Mouse (Mus musculus) c-Kit-positive CD71-positive TER-119-positive erythroid progenitor cells, embryonic 14.5 days (primary cell): ENCODE data around the gene Hibadh.

Source experiments
- DNase-seq: peaks from one replicate; pipeline ENCODE4 v3.0.0-alpha.2; 2013; ENCODE audit warnings: low spot score

Hibadh gene

DNA sequence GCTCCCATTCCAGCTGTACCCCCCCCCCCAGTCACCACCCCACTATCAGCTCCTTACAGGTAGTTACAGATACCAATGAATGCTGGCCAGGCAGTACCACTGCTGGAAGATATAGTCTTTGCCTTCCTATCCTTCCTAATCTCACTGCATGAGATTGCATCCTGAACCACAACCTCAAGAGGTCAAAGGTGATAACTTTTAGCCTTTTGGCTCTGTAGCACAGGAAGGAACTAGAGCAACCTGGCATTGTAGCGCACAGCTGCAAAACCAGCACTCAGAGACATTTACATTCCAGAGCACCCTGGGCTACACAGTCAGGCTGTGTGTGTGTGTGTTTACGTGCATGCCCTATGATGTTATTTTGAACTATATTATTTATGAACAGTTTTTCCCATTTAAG is 137.2 kb downstream of the Hibadh start:
- no peak for DNase-seq

DNA sequence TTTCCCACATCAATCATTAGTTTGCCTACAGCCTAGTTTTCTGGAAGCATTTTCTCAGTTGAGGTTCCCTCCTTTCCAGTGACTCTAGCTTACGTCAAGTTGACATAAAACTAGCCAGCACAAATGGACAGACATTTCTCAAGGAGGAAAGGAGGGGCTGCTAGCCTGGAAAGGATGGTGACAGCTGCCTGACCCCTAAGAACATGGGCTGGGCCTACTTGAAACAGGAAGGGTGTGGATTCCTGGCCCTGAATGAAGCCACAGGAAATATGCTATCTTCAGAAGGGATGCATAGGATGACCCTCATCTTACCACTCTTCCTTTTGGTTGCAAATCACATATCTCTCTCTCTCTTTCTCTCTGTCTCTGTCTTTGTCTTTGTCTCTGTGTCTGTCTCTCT is 138.7 kb downstream of the Hibadh start:
- no peak for DNase-seq
